Mouse (Mus musculus) T-helper 17 cell (primary cell): Measurements from ENCODE around the gene Gm47841.

Source experiments
- in situ Hi-C, 2 experiments: fragments of 300-600 bp; cut with MboI, MseI; formaldehyde crosslinking; loops; 1 replicate in 1 of 2; 2 replicates in 1 of 2; pipeline ENCODE4 v1.15.1; 2025; ENCODE audit warnings: high pct_unique_total_duplicates in 2 of 2

Gm47841 gene

GRCm38 (mm10) chr15:101046039-101046526, 1.1 kb downstream of the Gm47841 start:
- in situ Hi-C loops: no loop called here

GRCm38 (mm10) chr15:101044531-101044930, 2.7 kb downstream of the Gm47841 start:
- in situ Hi-C loops: no loop called here

- in situ Hi-C loops: no loop called here
These were observed 4.6 kb downstream of the Gm47841 start for GRCm38 (mm10) chr15:101042613-101043012.

GRCm38 (mm10) chr15:101041966-101042365, 5.2 kb downstream of the Gm47841 start:
- in situ Hi-C loops: no loop called here

GRCm38 (mm10) chr15:101039651-101040050, 7.5 kb downstream of the Gm47841 start:
- in situ Hi-C loops: no loop called here

- in situ Hi-C loops: no loop called here
These were observed 18.2 kb downstream of the Gm47841 start for GRCm38 (mm10) chr15:101028960-101029359.

- in situ Hi-C loops: no loop called here
These were observed 35.8 kb downstream of the Gm47841 start for GRCm38 (mm10) chr15:101011352-101011751.

- in situ Hi-C loops: no loop called here
These were observed 38.7 kb downstream of the Gm47841 start for GRCm38 (mm10) chr15:101008386-101009010.

GRCm38 (mm10) chr15:101007236-101007635, 40.0 kb downstream of the Gm47841 start:
- in situ Hi-C loops: no loop called here

GRCm38 (mm10) chr15:101006251-101007040, 40.8 kb downstream of the Gm47841 start:
- in situ Hi-C loops: no loop called here

- in situ Hi-C loops: no loop called here
These were observed 41.5 kb downstream of the Gm47841 start for GRCm38 (mm10) chr15:101005717-101006116.

- in situ Hi-C loops: no loop called here
These were observed 42.7 kb downstream of the Gm47841 start for GRCm38 (mm10) chr15:101004538-101004937.

- in situ Hi-C loops: no loop called here
These were observed 44.7 kb downstream of the Gm47841 start for GRCm38 (mm10) chr15:101002466-101002865.

- in situ Hi-C loops: no loop called here
These were observed 45.5 kb downstream of the Gm47841 start for GRCm38 (mm10) chr15:101001685-101002084.

GRCm38 (mm10) chr15:100997090-100997489, 50.1 kb downstream of the Gm47841 start:
- in situ Hi-C loops: no loop called here
